Mouse (Mus musculus): Measurements from ENCODE around the gene Cep63. TPM values are rescaled to one million over a fixed set of nuclear protein-coding genes. Genes with fewer than 3 reads are reported as not detected.

Gene Cep63
- polyA plus RNA-seq, 1 experiment from 2014 or later = 53.9 TPM

DNA sequence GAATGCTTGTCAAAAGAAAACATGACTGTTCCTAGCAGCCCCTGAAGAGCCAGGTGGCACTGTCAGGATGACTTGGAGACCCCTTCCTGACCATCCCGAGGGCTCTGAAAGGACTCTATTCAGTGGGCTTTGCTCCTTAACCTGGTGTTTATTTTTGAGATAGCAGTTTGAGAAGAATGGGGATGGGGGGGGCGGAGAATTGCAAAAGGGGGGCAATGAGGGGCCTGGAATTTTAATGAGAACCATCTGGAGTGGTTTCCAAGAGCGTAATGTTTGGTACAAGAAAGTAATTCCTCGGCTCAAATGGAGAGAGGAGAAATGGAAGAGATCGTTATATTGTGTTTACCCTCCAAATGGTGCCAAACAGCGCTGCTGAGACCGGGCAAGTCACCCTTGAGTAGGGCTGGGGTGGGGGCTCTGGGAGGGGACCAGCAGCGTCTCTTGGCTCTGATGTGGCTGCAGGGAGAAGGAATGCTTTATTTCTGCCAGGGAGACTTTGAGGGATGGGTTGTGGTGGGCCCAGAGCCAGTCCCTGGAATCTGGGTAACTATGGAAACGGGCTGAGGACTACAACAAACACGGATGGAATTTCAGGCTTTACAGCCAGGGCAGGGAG is 17.3 kb upstream of the Cep63 start:
- Histone ChIP-seq H3K9ac (no peak overlapping the region), H3K36me3 (no peaks in the 10 kb centered on the region), H3K4me1 (peaks cover 31% of the 10 kb centered on the region), H3K9me3 (no peaks in the 10 kb centered on the region), H3K4me3 (no peak overlapping the region), H3K4me2 (replicated peaks) (peak overlapping the region; percentile 45), H3K27ac (peak overlapping the region; percentile 62), H3K27me3 (replicated peaks) (no peaks in the 10 kb centered on the region)
- peak; percentile 90 for ATAC-seq (ENCODE audit: low FRiP score, low read depth)
- 5% methylated on average over 10 of the region's 10 CpGs for WGBS

DNA sequence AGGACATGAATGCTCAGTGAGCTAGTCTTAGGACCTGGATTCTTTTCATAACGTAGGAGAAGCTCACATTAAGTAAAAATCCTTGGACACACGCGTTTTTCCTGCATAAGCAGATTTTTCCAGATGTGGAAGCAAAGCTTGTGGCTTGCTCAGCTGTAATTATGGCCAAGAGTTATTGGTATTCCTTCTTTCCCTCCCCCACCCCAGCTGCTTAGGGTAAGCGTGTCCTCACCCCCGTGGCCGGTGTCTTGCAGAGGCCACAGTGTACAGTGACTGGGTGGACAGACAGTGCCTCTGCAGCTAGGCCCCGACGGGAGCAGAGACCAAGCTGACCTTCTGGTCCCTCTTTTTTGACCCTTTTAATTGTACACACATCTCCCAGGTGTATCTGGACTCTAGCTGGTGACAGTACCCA is 16.7 kb upstream of the Cep63 start:
- Histone ChIP-seq H3K9ac (no peak overlapping the region), H3K36me3 (no peaks in the 10 kb centered on the region), H3K4me1 (peaks cover 31% of the 10 kb centered on the region), H3K9me3 (no peaks in the 10 kb centered on the region), H3K4me3 (no peak overlapping the region), H3K4me2 (replicated peaks) (peak overlapping the region; percentile 45), H3K27ac (peak overlapping the region; percentile 62; the same call in 1 of the 2 replicates), H3K27me3 (replicated peaks) (no peaks in the 10 kb centered on the region)
- WGBS = 35% methylated on average over 8 of the region's 8 CpGs
- peak; percentile 39; the same call in 1 of the 2 replicates for ATAC-seq (ENCODE audit: low FRiP score, low read depth)

DNA sequence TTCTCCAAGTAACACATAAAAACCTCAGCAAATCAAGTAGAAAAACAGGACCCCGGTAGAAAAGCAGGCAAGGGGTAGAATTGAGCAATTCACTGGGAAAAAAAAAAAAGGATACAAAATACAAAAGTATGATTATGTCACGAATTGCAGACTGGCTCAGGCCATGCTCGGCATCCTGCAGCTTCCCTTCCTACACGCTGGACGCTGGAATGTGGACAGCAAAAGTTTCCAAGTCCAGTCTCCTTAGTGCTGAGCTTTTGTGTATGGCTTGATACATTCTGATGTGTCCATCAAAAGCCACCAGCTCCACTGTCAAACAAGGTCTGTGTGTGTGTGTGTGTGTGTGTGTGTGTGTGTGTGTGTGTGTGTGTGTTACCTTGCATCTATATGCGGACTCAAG is 15.2 kb upstream of the Cep63 start:
- no peak for ATAC-seq (ENCODE audit: low FRiP score, low read depth)
- Histone ChIP-seq H3K27me3 (replicated peaks) (no peaks in the 10 kb centered on the region), H3K4me1 (peaks cover 37% of the 10 kb centered on the region), H3K9ac (no peak overlapping the region), H3K27ac (no peak overlapping the region), H3K36me3 (no peaks in the 10 kb centered on the region), H3K9me3 (no peaks in the 10 kb centered on the region), H3K4me3 (no peak overlapping the region), H3K4me2 (replicated peaks) (no peak overlapping the region)
- WGBS = 74% methylated on average over 6 of the region's 6 CpGs

DNA sequence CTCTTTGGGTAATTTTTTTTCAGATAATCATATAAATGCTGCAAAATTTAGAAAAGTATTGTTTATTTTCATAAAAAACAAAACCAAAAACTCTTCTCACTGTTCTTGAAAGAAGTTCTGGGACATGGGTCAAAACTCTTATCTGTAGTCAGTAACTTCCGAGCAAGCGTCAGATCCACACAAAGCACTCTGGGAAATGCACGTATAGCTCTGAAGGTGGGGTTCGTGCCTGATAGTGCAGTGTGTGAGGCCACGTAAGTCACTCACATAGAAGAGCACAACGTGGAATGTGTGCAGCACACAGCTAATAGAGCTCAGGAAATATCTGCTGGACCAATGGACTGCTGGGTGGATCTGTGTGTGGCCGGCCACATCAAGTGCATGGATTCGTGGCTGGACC is 13.2 kb upstream of the Cep63 start:
- H3K27me3 ChIP-seq (replicated peaks) = no peaks in the 10 kb centered on the region
- no peaks in the 10 kb centered on the region for H3K36me3 ChIP-seq
- H3K4me1 ChIP-seq = peaks cover 32% of the 10 kb centered on the region
- no peaks in the 10 kb centered on the region for H3K9me3 ChIP-seq
- H3K9ac ChIP-seq = no peak overlapping the region
- H3K4me3 ChIP-seq = no peak overlapping the region
- WGBS = 86% methylated on average over 8 of the region's 8 CpGs
- H3K27ac ChIP-seq = no peak overlapping the region
- no peak overlapping the region for H3K4me2 ChIP-seq (replicated peaks)
- no peak for ATAC-seq (ENCODE audit: low FRiP score, low read depth)

DNA sequence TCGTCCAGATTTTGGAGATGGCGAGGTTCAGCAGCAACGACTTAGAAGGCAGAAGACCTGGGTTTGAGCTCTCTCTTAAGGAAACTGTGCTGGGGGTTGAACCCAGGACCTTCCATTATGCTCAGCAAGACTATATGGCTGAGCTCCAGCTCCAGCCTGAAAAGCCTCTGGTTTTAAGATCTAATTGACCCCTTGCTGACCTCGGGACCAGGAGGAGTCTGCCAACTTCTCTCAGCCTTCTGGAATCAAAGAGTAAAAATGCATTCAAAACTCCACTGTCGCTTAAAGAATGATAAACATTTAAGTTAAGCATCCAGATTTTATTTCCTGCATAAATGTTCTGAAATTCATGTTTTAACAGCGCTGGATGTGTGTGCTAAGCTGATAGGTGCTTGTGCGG is 12.6 kb upstream of the Cep63 start:
- peaks cover 26% of the 10 kb centered on the region for H3K4me1 ChIP-seq
- no peaks in the 10 kb centered on the region for H3K9me3 ChIP-seq
- no peak for ATAC-seq (ENCODE audit: low FRiP score, low read depth)
- peaks cover 5% of the 10 kb centered on the region; the same call in 1 of the 2 replicates for H3K36me3 ChIP-seq
- H3K27ac ChIP-seq = no peak overlapping the region
- H3K9ac ChIP-seq = no peak overlapping the region
- no peaks in the 10 kb centered on the region for H3K27me3 ChIP-seq (replicated peaks)
- no peak overlapping the region for H3K4me3 ChIP-seq
- 73% methylated on average over 7 of the region's 7 CpGs for WGBS
- no peak overlapping the region for H3K4me2 ChIP-seq (replicated peaks)

DNA sequence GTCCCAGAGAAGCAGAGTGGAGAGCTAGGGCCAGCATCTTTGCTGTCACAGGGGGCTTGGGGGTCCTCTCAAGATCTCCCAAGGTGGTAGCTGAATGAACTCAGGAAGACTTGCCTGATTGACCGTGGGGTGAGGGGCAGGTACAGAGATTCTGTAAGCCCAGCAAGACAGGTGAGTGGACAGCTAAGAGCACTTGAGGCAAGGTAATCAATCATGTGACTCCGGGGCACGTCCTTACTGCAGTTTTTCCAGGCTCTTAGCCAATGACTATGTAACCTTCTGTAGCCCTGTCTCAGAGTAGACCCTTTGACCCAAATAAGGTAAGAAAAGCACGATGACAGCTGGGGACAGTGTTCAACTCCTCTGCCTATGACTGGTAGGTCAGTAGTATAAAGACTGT is 10.8 kb upstream of the Cep63 start:
- peaks cover 9% of the 10 kb centered on the region; the same call in 1 of the 2 replicates for H3K36me3 ChIP-seq
- H3K4me1 ChIP-seq = 0 out of 2 replicates have a peak, but pooled peaks cover 11% of the 10 kb centered on the region
- no peak for ATAC-seq (ENCODE audit: low FRiP score, low read depth)
- WGBS = 74% methylated on average over 4 of the region's 4 CpGs
- no peaks in the 10 kb centered on the region for H3K9me3 ChIP-seq
- H3K9ac ChIP-seq = no peak overlapping the region
- H3K4me2 ChIP-seq (replicated peaks) = no peak overlapping the region
- H3K27me3 ChIP-seq (replicated peaks) = no peaks in the 10 kb centered on the region
- no peak overlapping the region for H3K27ac ChIP-seq
- no peak overlapping the region for H3K4me3 ChIP-seq

DNA sequence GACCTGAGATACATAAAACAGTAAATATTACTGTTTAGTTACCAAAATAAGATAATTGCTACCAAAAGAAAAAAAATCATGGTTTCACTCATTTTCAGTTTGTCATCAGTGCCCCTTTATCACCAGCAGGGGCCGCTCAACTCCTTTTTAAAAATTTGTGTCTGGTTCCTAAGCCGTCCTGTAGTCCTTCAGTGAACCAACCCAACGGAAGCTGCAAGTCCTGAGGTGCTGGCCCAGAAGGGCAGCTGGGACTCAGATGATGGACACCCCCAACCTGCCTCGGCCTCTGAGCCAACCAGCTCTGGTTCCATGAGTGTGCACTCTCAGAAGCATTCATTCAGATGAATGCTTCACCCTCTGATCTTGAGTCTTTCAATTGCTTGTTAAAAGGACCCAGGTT is 10.2 kb upstream of the Cep63 start:
- ATAC-seq (ENCODE audit: low FRiP score, low read depth) = 0 out of 2 replicates have a peak, but pooled peaks have one; percentile 67
- WGBS = 4% methylated on average over 4 of the region's 4 CpGs
- H3K27me3 ChIP-seq (replicated peaks) = no peaks in the 10 kb centered on the region
- 0 out of 2 replicates have a peak, but pooled peaks cover 11% of the 10 kb centered on the region for H3K4me1 ChIP-seq
- H3K9ac ChIP-seq = no peak overlapping the region
- peaks cover 15% of the 10 kb centered on the region; the same call in 1 of the 2 replicates for H3K36me3 ChIP-seq
- no peak overlapping the region for H3K4me2 ChIP-seq (replicated peaks)
- no peak overlapping the region for H3K27ac ChIP-seq
- no peak overlapping the region for H3K4me3 ChIP-seq
- H3K9me3 ChIP-seq = no peaks in the 10 kb centered on the region

DNA sequence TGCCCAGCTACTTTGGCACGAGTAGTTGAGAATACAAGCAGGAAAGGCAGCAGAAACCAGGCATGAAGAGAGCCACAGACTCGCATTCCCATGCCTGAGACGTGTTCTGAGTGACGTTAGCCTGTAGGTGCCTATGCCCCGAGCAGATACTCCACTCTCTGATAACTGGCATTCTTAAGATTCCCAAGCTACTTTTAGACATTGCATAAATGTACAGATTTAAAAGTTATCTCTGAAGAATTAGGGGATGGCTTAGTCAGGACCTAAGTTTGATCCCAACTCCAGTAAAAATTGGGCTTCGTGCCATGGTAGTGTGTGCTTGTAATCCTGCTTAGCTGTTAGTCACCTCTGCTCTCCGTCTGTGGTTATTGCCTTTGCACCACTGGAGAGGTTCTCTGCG is 8.1 kb upstream of the Cep63 start:
- no peak overlapping the region for H3K4me2 ChIP-seq (replicated peaks)
- 92% methylated on average over 8 of the region's 8 CpGs for WGBS

DNA sequence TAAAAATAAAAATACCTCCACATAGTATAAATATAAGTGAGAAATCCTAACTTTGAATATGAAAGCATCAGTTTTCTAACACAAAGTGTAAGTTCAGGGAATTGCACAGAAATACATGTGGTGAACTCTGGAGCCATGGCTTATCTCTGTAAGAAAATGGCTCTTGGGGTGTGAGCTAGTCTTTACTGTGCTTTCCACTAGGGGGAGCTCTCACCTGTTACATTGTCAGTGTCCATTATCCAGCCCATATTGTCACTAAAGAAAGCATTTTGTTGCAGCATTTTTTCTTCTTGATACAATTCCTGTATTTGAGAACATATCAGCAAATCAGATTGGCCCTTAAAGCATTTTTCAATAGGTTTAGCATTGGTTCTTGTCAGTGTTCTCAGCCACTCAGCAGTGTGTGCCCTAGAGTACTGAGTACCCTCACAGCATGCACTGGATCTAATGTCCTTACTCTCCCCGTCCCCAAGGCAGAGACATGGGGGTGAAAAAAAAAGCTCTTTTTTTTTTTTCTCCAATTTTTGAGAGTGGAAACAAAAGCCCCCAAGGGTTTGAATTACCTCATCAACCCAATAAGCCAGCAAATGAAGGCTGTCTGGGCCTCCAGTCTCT is 6.7 kb upstream of the Cep63 start:
- 0 out of 2 replicates have a peak, but pooled peaks cover 6% of the 10 kb centered on the region for H3K4me1 ChIP-seq
- peaks cover 15% of the 10 kb centered on the region for H3K36me3 ChIP-seq
- no peaks in the 10 kb centered on the region for H3K27me3 ChIP-seq (replicated peaks)
- no peak overlapping the region for H3K9ac ChIP-seq
- no peak overlapping the region for H3K4me2 ChIP-seq (replicated peaks)
- no peak overlapping the region for H3K27ac ChIP-seq
- ATAC-seq (ENCODE audit: low FRiP score, low read depth) = 0 out of 2 replicates have a peak, but pooled peaks have one; percentile 22
- no peak overlapping the region for H3K4me3 ChIP-seq
- no peaks in the 10 kb centered on the region for H3K9me3 ChIP-seq
- 38% methylated on average over 1 of the region's 1 CpGs for WGBS

More for the DNA sequence above, 8.1 kb upstream of the Cep63 start:
- H3K9ac ChIP-seq = no peak overlapping the region
- H3K36me3 ChIP-seq = peaks cover 15% of the 10 kb centered on the region
- H3K9me3 ChIP-seq = no peaks in the 10 kb centered on the region
- H3K4me3 ChIP-seq = no peak overlapping the region
- no peak overlapping the region for H3K27ac ChIP-seq
- 0 out of 2 replicates have a peak, but pooled peaks cover 11% of the 10 kb centered on the region for H3K4me1 ChIP-seq
- ATAC-seq (ENCODE audit: low FRiP score, low read depth) = no peak
- no peaks in the 10 kb centered on the region for H3K27me3 ChIP-seq (replicated peaks)

DNA sequence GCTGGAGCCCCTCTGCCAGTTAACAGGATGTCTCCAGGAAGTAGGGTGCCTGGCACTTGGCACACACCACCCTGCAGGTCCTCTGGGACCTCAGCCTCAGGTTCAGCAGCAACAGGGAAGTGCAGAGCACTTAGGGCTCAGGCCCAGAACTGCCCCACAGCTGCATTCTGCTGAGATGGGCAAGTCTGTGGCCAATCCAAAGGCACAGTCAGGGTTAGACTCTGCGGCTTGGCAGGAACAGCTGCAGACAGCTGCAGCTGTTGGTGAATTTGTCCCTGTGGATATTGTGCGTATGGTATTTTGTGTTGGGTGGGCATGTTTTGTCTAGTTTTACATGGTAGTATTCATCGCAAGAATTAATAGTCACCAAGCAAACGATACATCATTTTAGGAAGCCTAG is 5.8 kb upstream of the Cep63 start:
- Histone ChIP-seq H3K4me2 (replicated peaks) (no peak overlapping the region), H3K9ac (no peak overlapping the region), H3K9me3 (no peaks in the 10 kb centered on the region), H3K36me3 (peaks cover 15% of the 10 kb centered on the region), H3K4me1 (peaks cover 12% of the 10 kb centered on the region), H3K4me3 (no peak overlapping the region), H3K27me3 (replicated peaks) (no peaks in the 10 kb centered on the region), H3K27ac (no peak overlapping the region)
- ATAC-seq (ENCODE audit: low FRiP score, low read depth) = no peak
- 95% methylated on average over 4 of the region's 4 CpGs for WGBS

DNA sequence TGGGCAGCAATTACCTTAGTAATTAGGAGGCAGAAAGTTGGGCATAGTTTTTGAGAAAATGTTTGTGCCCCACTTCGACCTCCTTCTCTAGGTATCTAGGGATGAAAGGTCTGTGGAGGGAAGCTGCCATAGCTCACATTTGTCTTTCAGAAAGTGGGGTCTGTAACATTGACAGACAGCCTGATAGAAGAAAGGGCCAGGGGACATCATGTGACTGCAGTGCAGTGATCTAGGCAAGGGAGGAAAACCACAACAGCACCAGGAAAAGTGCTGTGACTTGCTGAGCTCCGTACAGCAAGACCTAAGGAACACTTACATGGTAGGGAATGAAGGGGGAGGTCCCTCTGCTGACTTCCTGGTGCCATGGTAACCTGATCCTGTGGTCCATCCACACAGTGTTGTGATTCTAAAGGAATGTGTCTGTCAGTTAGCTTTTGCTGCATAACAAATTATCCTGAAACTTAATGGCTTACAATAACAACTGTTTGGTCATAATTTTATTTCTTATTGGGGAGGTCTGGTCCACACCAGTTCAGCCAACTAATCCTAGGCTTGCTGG is 5.3 kb upstream of the Cep63 start:
- Histone ChIP-seq H3K27ac (no peak overlapping the region), H3K9me3 (no peaks in the 10 kb centered on the region), H3K4me1 (peaks cover 11% of the 10 kb centered on the region), H3K27me3 (replicated peaks) (no peaks in the 10 kb centered on the region), H3K4me2 (replicated peaks) (no peak overlapping the region), H3K36me3 (peaks cover 15% of the 10 kb centered on the region), H3K9ac (no peak overlapping the region), H3K4me3 (no peak overlapping the region)
- no peak for ATAC-seq (ENCODE audit: low FRiP score, low read depth)
- 70% methylated on average over 2 of the region's 2 CpGs for WGBS

DNA sequence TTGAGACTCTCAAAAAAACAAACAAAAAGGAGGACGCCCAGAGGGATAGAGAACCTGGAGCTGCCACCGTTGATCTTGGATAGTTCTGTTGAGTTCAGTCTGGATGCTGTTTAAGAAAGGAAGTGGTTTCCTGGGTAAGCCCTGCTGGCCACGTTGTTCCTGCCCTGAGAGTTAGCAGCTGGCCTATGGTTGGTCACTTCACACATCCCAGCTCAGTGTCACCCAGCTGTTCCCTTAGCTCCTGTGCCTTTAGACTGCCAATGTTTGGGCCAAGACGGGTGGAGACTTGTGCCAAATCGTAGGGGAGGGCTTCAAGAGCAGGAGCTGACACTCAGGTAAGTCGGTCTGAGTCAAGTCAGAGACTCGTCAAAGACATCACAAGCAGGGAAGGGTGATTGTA is 2.7 kb upstream of the Cep63 start:
- ATAC-seq (ENCODE audit: low FRiP score, low read depth) = no peak
- peaks cover 14% of the 10 kb centered on the region for H3K4me1 ChIP-seq
- 77% methylated on average over 7 of the region's 7 CpGs for WGBS
- H3K36me3 ChIP-seq = peaks cover 11% of the 10 kb centered on the region
- no peak overlapping the region for H3K4me2 ChIP-seq (replicated peaks)
- no peak overlapping the region for H3K9ac ChIP-seq
- no peak overlapping the region for H3K4me3 ChIP-seq
- H3K27me3 ChIP-seq (replicated peaks) = no peaks in the 10 kb centered on the region
- no peak overlapping the region for H3K27ac ChIP-seq
- H3K9me3 ChIP-seq = no peaks in the 10 kb centered on the region

Measured in neural tube, embryonic 12.5 days (tissue).